Mouse (Mus musculus) megakaryocyte, embryonic 14.5 days (primary cell): ENCODE results near the gene Gm20388. TPM values are rescaled to one million over a fixed set of nuclear protein-coding genes. Genes with fewer than 3 reads are reported as not detected.

Experiments used
- H3K27me3 ChIP-seq: replicated peaks from 2 replicates; pipeline ENCODE3; 2012; ENCODE audit warnings: inconsistent platforms
- H3K36me3 ChIP-seq: replicated peaks from 2 replicates; pipeline ENCODE3; 2012; ENCODE audit warnings: low read length, inconsistent platforms, mixed read lengths
- H3K4me1 ChIP-seq: 2 replicates; pipeline ENCODE4 v1.6.1; 2012; ENCODE audit warnings: inconsistent platforms
- H3K4me3 ChIP-seq: replicated peaks from 2 replicates; pipeline ENCODE3; 2012; ENCODE audit warnings: moderate library complexity, mild to moderate bottlenecking, inconsistent platforms
- H3K9me3 ChIP-seq: 2 replicates; pipeline ENCODE4 v1.6.1; 2012; ENCODE audit warnings: inconsistent platforms
- FLI1 ChIP-seq: IDR thresholded peaks from 2 replicates; pipeline ENCODE4 v1.6.1; 2012; ENCODE audit warnings: low read length, inconsistent platforms, mixed read lengths
- GATA1 ChIP-seq: IDR thresholded peaks from 3 replicates; pipeline ENCODE4 v1.6.1; 2012; ENCODE audit warnings: mixed read lengths, low read length, inconsistent platforms, borderline replicate concordance
- polyA plus RNA-seq: library from polyadenylated mRNA; stranded (reverse); fragments of >175 nt; gene quantifications from 2 replicates; pipeline ENCODE4 v1.2.3, GENCODE M21; 2012; ENCODE audit warnings: low replicate concordance; ENCODE audit not compliant: insufficient read depth

Gene Gm20388
- polyA plus RNA-seq, 1 experiment: 111 TPM

- no peak for TF ChIP-seq GATA1
- no peak for TF ChIP-seq FLI1
- Histone ChIP-seq H3K9me3 (0 out of 2 replicates have a peak, but pooled peaks cover 3% of the 10 kb centered on the region), H3K27me3 (peaks cover 3% of the 10 kb centered on the region), H3K4me1 (peaks cover 80% of the 10 kb centered on the region), H3K4me3 (no peak overlapping the region), H3K36me3 (no peaks in the 10 kb centered on the region)
Observed at GRCm38 (mm10) chr8:124067059-124067750, 4156.6 kb downstream of the Gm20388 start.

DNA sequence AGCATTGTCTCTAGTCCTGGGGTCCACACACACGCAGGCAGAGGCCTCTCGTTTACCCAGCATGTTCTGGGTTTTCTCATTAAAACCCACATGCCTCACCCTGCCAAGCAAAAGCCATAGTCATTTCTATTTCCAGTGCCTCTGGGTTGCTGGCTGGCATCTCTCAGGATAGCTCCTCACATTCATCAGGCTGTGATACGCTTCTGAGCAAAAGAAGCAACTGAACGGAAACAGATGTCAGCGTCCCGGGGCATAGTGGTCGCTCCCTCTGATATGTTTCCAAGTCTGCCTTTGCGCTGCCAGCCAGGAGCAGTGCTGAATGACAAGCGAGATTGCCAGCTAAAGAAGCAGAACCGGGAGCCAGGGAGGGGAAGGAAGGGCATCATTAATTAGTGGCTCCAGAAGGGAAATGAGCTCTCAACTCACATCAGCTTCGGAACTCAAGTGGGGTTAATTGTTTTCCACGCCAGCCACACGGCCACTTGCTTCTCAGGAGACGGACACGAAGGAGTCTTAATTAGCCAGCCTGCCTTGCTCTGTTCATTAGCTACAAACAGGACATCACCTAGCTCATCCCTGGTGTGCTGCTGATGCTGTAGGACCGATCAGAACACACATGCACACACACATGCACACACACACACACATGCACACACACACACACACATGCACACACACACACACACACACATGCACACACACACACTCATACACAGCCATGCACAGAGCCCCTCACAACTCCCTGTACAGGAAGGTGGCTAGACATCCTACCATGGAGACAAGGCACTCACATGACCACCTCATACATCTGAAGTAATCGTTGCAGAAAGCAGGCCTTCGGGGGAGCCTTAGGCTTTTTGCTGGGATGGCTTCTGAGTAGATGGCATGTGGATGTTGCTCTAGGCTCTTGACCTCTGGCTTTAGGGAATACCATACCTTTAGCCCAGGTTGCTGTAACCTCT lies 4160.0 kb downstream of the Gm20388 start:
- peak overlapping the region; percentile 76 for H3K4me3 ChIP-seq
- H3K9me3 ChIP-seq: 0 out of 2 replicates have a peak, but pooled peaks cover 8% of the 10 kb centered on the region
- no peak for TF ChIP-seq GATA1
- TF ChIP-seq FLI1: no peak

GRCm38 (mm10) chr8:124075977-124076376 lies 4165.3 kb downstream of the Gm20388 start:
- no peak overlapping the region for H3K4me3 ChIP-seq
- H3K9me3 ChIP-seq: 0 out of 2 replicates have a peak, but pooled peaks cover 6% of the 10 kb centered on the region
- H3K27me3 ChIP-seq: peaks cover 8% of the 10 kb centered on the region
- H3K4me1 ChIP-seq: peaks cover 67% of the 10 kb centered on the region
- no peaks in the 10 kb centered on the region for H3K36me3 ChIP-seq
- TF ChIP-seq FLI1 (no peak), GATA1 (no peak)

More for the DNA sequence above, 4160.0 kb downstream of the Gm20388 start:
- Histone ChIP-seq H3K27me3 (peaks cover 6% of the 10 kb centered on the region), H3K4me1 (peaks cover 69% of the 10 kb centered on the region), H3K36me3 (no peaks in the 10 kb centered on the region)

DNA sequence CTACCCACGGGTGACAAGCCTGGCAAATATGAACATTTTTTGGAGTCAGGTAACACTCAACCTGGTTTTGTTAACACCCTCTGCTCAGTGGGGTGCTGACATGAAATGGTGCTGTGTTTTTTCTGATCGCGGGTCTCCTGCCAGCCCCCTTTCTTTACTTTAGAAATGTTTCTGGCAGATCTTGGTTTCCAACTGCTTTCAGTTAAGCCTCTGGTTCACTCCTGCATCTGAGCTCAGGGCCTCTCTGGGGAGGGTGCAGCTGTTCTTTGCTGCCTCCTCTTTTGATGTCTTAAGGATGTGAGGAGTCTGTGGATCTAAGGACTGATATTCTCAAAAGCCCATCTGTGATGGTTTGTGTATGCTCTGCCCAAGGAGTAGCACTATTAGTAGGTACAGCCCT lies 4165.8 kb downstream of the Gm20388 start:
- H3K36me3 ChIP-seq: no peaks in the 10 kb centered on the region
- no peak overlapping the region for H3K4me3 ChIP-seq
- H3K9me3 ChIP-seq: 0 out of 2 replicates have a peak, but pooled peaks cover 6% of the 10 kb centered on the region
- peaks cover 7% of the 10 kb centered on the region for H3K27me3 ChIP-seq
- H3K4me1 ChIP-seq: peaks cover 67% of the 10 kb centered on the region
- TF ChIP-seq GATA1 (no peak), FLI1 (no peak)

DNA sequence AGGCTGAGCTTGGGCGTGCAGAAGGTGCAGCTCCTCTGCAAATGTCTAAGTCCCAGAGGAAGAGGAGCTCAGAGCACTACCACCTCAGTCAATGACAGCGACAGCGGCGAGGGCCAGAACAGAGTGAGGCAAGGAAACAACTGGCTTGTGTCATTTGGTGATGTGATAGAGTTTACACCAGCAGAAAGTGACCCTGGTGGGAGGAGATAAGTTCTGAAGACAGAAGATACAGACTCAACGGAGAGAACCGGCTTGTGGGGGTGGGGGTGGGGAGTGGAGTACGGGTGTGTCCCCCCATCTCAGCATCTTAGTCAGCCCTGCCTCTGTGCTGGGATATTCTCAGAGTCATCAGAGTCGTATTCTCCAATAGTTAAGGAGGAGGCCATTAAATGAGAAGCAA lies 4166.7 kb downstream of the Gm20388 start:
- TF ChIP-seq GATA1 (no peak), FLI1 (no peak)
- Histone ChIP-seq H3K36me3 (no peaks in the 10 kb centered on the region), H3K4me3 (no peak overlapping the region), H3K9me3 (0 out of 2 replicates have a peak, but pooled peaks cover 6% of the 10 kb centered on the region), H3K27me3 (peaks cover 5% of the 10 kb centered on the region), H3K4me1 (peaks cover 60% of the 10 kb centered on the region)

- no peaks in the 10 kb centered on the region for H3K36me3 ChIP-seq
- H3K9me3 ChIP-seq: peaks cover 10% of the 10 kb centered on the region
- TF ChIP-seq GATA1 (no peak), FLI1 (no peak)
- peaks cover 7% of the 10 kb centered on the region for H3K27me3 ChIP-seq
- H3K4me3 ChIP-seq: no peak overlapping the region
- peaks cover 63% of the 10 kb centered on the region for H3K4me1 ChIP-seq
Observed at GRCm38 (mm10) chr8:124077998-124078397, 4167.4 kb downstream of the Gm20388 start.

- TF ChIP-seq FLI1 (no peak), GATA1 (no peak)
- Histone ChIP-seq H3K9me3 (peaks cover 10% of the 10 kb centered on the region), H3K4me1 (peaks cover 67% of the 10 kb centered on the region), H3K27me3 (peaks cover 9% of the 10 kb centered on the region), H3K4me3 (no peak overlapping the region), H3K36me3 (no peaks in the 10 kb centered on the region)
Observed at GRCm38 (mm10) chr8:124078969-124079368, 4168.3 kb downstream of the Gm20388 start.

- TF ChIP-seq FLI1: no peak
- TF ChIP-seq GATA1: no peak
- Histone ChIP-seq H3K27me3 (peaks cover 12% of the 10 kb centered on the region), H3K4me1 (peaks cover 70% of the 10 kb centered on the region), H3K9me3 (peaks cover 10% of the 10 kb centered on the region), H3K36me3 (no peaks in the 10 kb centered on the region), H3K4me3 (peak overlapping the region; percentile 6)
Observed at GRCm38 (mm10) chr8:124080467-124081326, 4170.1 kb downstream of the Gm20388 start.

GRCm38 (mm10) chr8:124082616-124083015 lies 4172.0 kb downstream of the Gm20388 start:
- Histone ChIP-seq H3K9me3 (peaks cover 10% of the 10 kb centered on the region), H3K4me3 (no peak overlapping the region), H3K27me3 (peaks cover 23% of the 10 kb centered on the region), H3K4me1 (peaks cover 57% of the 10 kb centered on the region), H3K36me3 (no peaks in the 10 kb centered on the region)
- no peak for TF ChIP-seq FLI1
- no peak for TF ChIP-seq GATA1
